In genomic region chr11:51627425-51627824, GRCm38 (mm10) we compare ENCODE assay signal across 19 mouse cellular contexts. TPM values are rescaled to one million over a fixed set of nuclear protein-coding genes. Genes with fewer than 3 reads are reported as not detected.
DNase-seq lines count a peak whose midpoint lies in the region; ATAC-seq lines count a peak whose summit lies in the region.
"Had no signal": no experiment of that assay in that cellular context is flagged by ENCODE, and none has a peak within 500 bp of the region (broad histone marks: within the 10 kb centered on the region; RNA-seq: fewer than 3 reads in every experiment).

No protein-coding gene starts in this region.

- H3K27me3 ChIP-seq in forebrain, embryonic 12.5 days: no peaks in the 10 kb centered on the region
- no peaks in the 10 kb centered on the region for H3K27me3 ChIP-seq in forebrain, embryonic 10.5 days (ENCODE audit: poor library complexity, severe bottlenecking)
- H3K27me3 ChIP-seq: CH12.LX; hindbrain, embryonic 12.5 days; kidney, embryonic 15.5 days; Patski had no signal

- H3K4me1 ChIP-seq in forebrain, embryonic 12.5 days: no peaks in the 10 kb centered on the region
- H3K4me1 ChIP-seq in forebrain, embryonic 10.5 days: no peaks in the 10 kb centered on the region
- H3K4me1 ChIP-seq: hindbrain, embryonic 12.5 days; midbrain, embryonic 10.5 days had no signal

- peaks cover 65% of the 10 kb centered on the region for H3K36me3 ChIP-seq in forebrain, embryonic 12.5 days (replicated peaks)
- H3K36me3 ChIP-seq in forebrain, embryonic 10.5 days (replicated peaks): peaks cover 80% of the 10 kb centered on the region

- no peak overlapping the region for H3K4me2 ChIP-seq in forebrain, embryonic 12.5 days
- H3K4me2 ChIP-seq: hindbrain, embryonic 12.5 days; kidney, embryonic 15.5 days had no signal

- H3K4me3 ChIP-seq in forebrain, embryonic 12.5 days (replicated peaks): no peak overlapping the region
- no peak overlapping the region for H3K4me3 ChIP-seq in forebrain, embryonic 10.5 days
- H3K4me3 ChIP-seq: gastrocnemius, adult 2 months; hindbrain, embryonic 12.5 days; kidney, embryonic 15.5 days; midbrain, embryonic 10.5 days had no signal

- intact Hi-C loops in left cerebral cortex, postnatal 4 days (cut with DNase I): no loop called here

- H3K9me3 ChIP-seq in forebrain, embryonic 12.5 days: no peaks in the 10 kb centered on the region
- no peaks in the 10 kb centered on the region for H3K9me3 ChIP-seq in forebrain, embryonic 10.5 days
- H3K9me3 ChIP-seq: G1E; hindbrain, embryonic 12.5 days; kidney, embryonic 15.5 days; midbrain, embryonic 10.5 days had no signal

- no peak overlapping the region for H3K27ac ChIP-seq in forebrain, embryonic 12.5 days
- H3K27ac ChIP-seq in forebrain, embryonic 10.5 days: no peak overlapping the region
- H3K27ac ChIP-seq: gastrocnemius, adult 2 months; hindbrain, embryonic 12.5 days; kidney, embryonic 15.5 days; midbrain, embryonic 10.5 days had no signal

- 92% methylated on average over 9 of the region's 9 CpGs for WGBS in forebrain, embryonic 12.5 days
- 94% methylated on average over 9 of the region's 9 CpGs for WGBS in forebrain, embryonic 10.5 days

- 0 out of 2 replicates have a peak overlapping the region, but pooled peaks have one; percentile 12 for H3K9ac ChIP-seq in forebrain, embryonic 12.5 days
- H3K9ac ChIP-seq: hindbrain, embryonic 12.5 days; kidney, embryonic 15.5 days had no signal

- DNase-seq in forebrain, embryonic 10.5 days (ENCODE audit: extremely low spot score, low spot score): no peak
- peak; percentile 31 to 47 for DNase-seq in left cerebral cortex, adult 18-20 months (ENCODE audit: low spot score in 2 of 2)
- DNase-seq in left cerebral cortex, postnatal 4 days: no peak
- DNase-seq in brain, adult 2 months (ENCODE audit: low read depth, low spot score): peak; percentile 80
- DNase-seq in cerebellum, adult 9-10 months: peak; percentile 68
- no peak for DNase-seq in spleen, adult 18-20 months
- DNase-seq: B cell, adult 2 months; gastrocnemius, adult 2 months; kidney, adult 11 months; kidney, postnatal 36 days; thymus, postnatal 36 days had no signal

- ATAC-seq in forebrain, embryonic 12.5 days (ENCODE audit: low FRiP score): no peak
- ATAC-seq: midbrain, embryonic 16.5 days; Patski had no signal

RNA-seq across cellular contexts. Expression of gene Nhp2, which starts 7.9 kb away (rescaled TPM):
- polyA plus RNA-seq in forebrain, embryonic 12.5 days (2016; fragmentation: Nextera tagmentation; extraction: Ambion mirVana): 126 and 131 TPM in 2 replicates
- 273 and 279 TPM in 2 replicates for polyA plus RNA-seq in forebrain, embryonic 10.5 days (2016; fragmentation: Nextera tagmentation; extraction: Ambion mirVana)
- 10 to 100 TPM; 44.8 to 48.4 TPM for total RNA-seq in left cerebral cortex, adult 18-20 months (2021)
- 10 to 100 TPM; 60.2 to 60.4 TPM for total RNA-seq in left cerebral cortex, postnatal 4 days (2021)

RNA-seq across cellular contexts. Expression of gene Rmnd5b, which starts 8.3 kb away (rescaled TPM):
- 43.4 and 44.7 TPM in 2 replicates for polyA plus RNA-seq in forebrain, embryonic 12.5 days (2016; fragmentation: Nextera tagmentation; extraction: Ambion mirVana)
- polyA plus RNA-seq in forebrain, embryonic 10.5 days (2016; fragmentation: Nextera tagmentation; extraction: Ambion mirVana): 37.2 and 39.1 TPM in 2 replicates
- 10 to 100 TPM; 59.9 to 60.3 TPM for total RNA-seq in left cerebral cortex, adult 18-20 months (2021)
- total RNA-seq in left cerebral cortex, postnatal 4 days (2021): 10 to 100 TPM; 41.4 to 47.5 TPM

RNA-seq across cellular contexts. Expression of gene Hnrnpab, which starts 20.8 kb away (rescaled TPM):
- 853 and 874 TPM in 2 replicates for polyA plus RNA-seq in forebrain, embryonic 12.5 days (2016; fragmentation: Nextera tagmentation; extraction: Ambion mirVana)
- 597 and 634 TPM in 2 replicates for polyA plus RNA-seq in forebrain, embryonic 10.5 days (2016; fragmentation: Nextera tagmentation; extraction: Ambion mirVana)
- 100 to 1,000 TPM; 132 TPM for total RNA-seq in left cerebral cortex, adult 18-20 months (2021)
- 100 to 1,000 TPM; 339 to 358 TPM for total RNA-seq in left cerebral cortex, postnatal 4 days (2021)

RNA-seq across cellular contexts. Expression of gene N4bp3, which starts 23.2 kb away (rescaled TPM):
- polyA plus RNA-seq in forebrain, embryonic 12.5 days (2016; fragmentation: Nextera tagmentation; extraction: Ambion mirVana): 9.5 and 10.5 TPM in 2 replicates
- polyA plus RNA-seq in forebrain, embryonic 10.5 days (2016; fragmentation: Nextera tagmentation; extraction: Ambion mirVana): 19.4 and 21.1 TPM in 2 replicates
- 10 to 100 TPM; 15.2 to 19.0 TPM for total RNA-seq in left cerebral cortex, adult 18-20 months (2021)
- 10 to 100 TPM; 15.1 to 16.0 TPM for total RNA-seq in left cerebral cortex, postnatal 4 days (2021)

RNA-seq across cellular contexts. Expression of gene D930048N14Rik, which starts 23.3 kb away (rescaled TPM):
- polyA plus RNA-seq in forebrain, embryonic 12.5 days (2016; fragmentation: Nextera tagmentation; extraction: Ambion mirVana): 0.66 and 0.91 TPM in 2 replicates
- polyA plus RNA-seq in forebrain, embryonic 10.5 days (2016; fragmentation: Nextera tagmentation; extraction: Ambion mirVana): 1.6 and 2.0 TPM in 2 replicates
- 1 to 10 TPM; 2.1 to 2.2 TPM for total RNA-seq in left cerebral cortex, adult 18-20 months (2021)
- total RNA-seq in left cerebral cortex, postnatal 4 days (2021): 1 to 10 TPM; 1.1 to 1.2 TPM
- polyA plus RNA-seq: G1E had no signal

Comparison
In these comparisons a context has a peak if more than half of its experiments do, and no peak if none do; other contexts are left out.
1. DNase-seq: peak in left cerebral cortex, adult 18-20 months (2 of 2), brain, adult 2 months (single experiment) and cerebellum, adult 9-10 months (single experiment); none in forebrain, embryonic 10.5 days (single experiment), left cerebral cortex, postnatal 4 days (single experiment) and spleen, adult 18-20 months (0 of 2).